ENCODE assay signal across 11 mouse cellular contexts in genomic region chr17:79350751-79351191, GRCm38 (mm10). TPM values are rescaled to one million over a fixed set of nuclear protein-coding genes. Genes with fewer than 3 reads are reported as not detected.
DNase-seq lines count a peak whose midpoint lies in the region; ATAC-seq lines count a peak whose summit lies in the region.
"Had no signal": no experiment of that assay in that cellular context is flagged by ENCODE, and none has a peak within 500 bp of the region (broad histone marks: within the 10 kb centered on the region; RNA-seq: fewer than 3 reads in every experiment).

No protein-coding gene starts in this region.

- DNase-seq in intestine, embryonic 14.5 days (ENCODE audit: low spot score) = peak; percentile 39
- no peak for DNase-seq in left cerebral cortex, postnatal 36 days (ENCODE audit: low spot score in 2 of 2)
- no peak for DNase-seq in forebrain, embryonic 14.5 days (ENCODE audit: low spot score)
- DNase-seq: embryo, embryonic 11 days; kidney, adult 18-20 months; thymus, adult 18-20 months had no signal

- no peak overlapping the region for H3K9ac ChIP-seq in intestine, embryonic 14.5 days (ENCODE audit: low read length)
- no peak overlapping the region for H3K9ac ChIP-seq in intestine, embryonic 15.5 days
- H3K9ac ChIP-seq in heart, embryonic 14.5 days (ENCODE audit: low read length) = no peak overlapping the region
- H3K9ac ChIP-seq in forebrain, embryonic 14.5 days (ENCODE audit: low read length) = no peak overlapping the region
- H3K9ac ChIP-seq: midbrain, embryonic 12.5 days had no signal

- no peak for ATAC-seq in intestine, embryonic 14.5 days (replicated peaks; ENCODE audit: low FRiP score, low TSS enrichment, low read depth)
- no peak for ATAC-seq in intestine, embryonic 15.5 days
- ATAC-seq in heart, embryonic 14.5 days (ENCODE audit: insufficient number of reproducible peaks, insufficient read depth, low FRiP score, low read depth) = no peak
- ATAC-seq in megakaryocyte progenitor cell, adult 5-6 weeks (replicated peaks; ENCODE audit: poor library complexity) = peak; percentile 34
- no peak for ATAC-seq in forebrain, embryonic 14.5 days

- H3K9me3 ChIP-seq in intestine, embryonic 14.5 days (ENCODE audit: control insufficient read depth, low read length) = no peaks in the 10 kb centered on the region
- H3K9me3 ChIP-seq in intestine, embryonic 15.5 days = no peaks in the 10 kb centered on the region
- H3K9me3 ChIP-seq in heart, embryonic 14.5 days (ENCODE audit: control insufficient read depth, low read length) = no peaks in the 10 kb centered on the region
- H3K9me3 ChIP-seq in forebrain, embryonic 14.5 days (replicated peaks; ENCODE audit: control insufficient read depth, low read length) = no peaks in the 10 kb centered on the region
- H3K9me3 ChIP-seq: midbrain, embryonic 12.5 days had no signal

- intact Hi-C loops in left cerebral cortex, postnatal 36 days (cut with DNase I) = loop anchor here (5.0 to 10.0 kb wide), 2 partner anchors 147 to 236 kb away; no protein-coding TSS in a partner anchor

- no peak overlapping the region for H3K27ac ChIP-seq in intestine, embryonic 14.5 days (ENCODE audit: low read depth)
- H3K27ac ChIP-seq in intestine, embryonic 15.5 days = no peak overlapping the region
- H3K27ac ChIP-seq in brown adipose tissue, adult 24 weeks (replicated peaks; ENCODE audit: low read depth, low read length) = peak overlapping the region; percentile 69
- H3K27ac ChIP-seq in heart, embryonic 14.5 days (replicated peaks in 1 of 2; ENCODE audit: control insufficient read depth in 1 of 2, insufficient read depth in 1 of 2, low read depth in 2 of 2, low read length in 2 of 2) = peak overlapping the region in 1 of 2 experiments; percentile 6; a peak in 1 of 4 replicates
- H3K27ac ChIP-seq in forebrain, embryonic 14.5 days (ENCODE audit: low read depth, low read length) = no peak overlapping the region
- H3K27ac ChIP-seq: midbrain, embryonic 12.5 days had no signal

- H3K4me1 ChIP-seq in intestine, embryonic 14.5 days (replicated peaks; ENCODE audit: control insufficient read depth, insufficient read depth, low read length) = no peaks in the 10 kb centered on the region; the same call in 1 of the 2 replicates
- H3K4me1 ChIP-seq in intestine, embryonic 15.5 days (replicated peaks) = peaks cover 10% of the 10 kb centered on the region
- H3K4me1 ChIP-seq in brown adipose tissue, adult 24 weeks (ENCODE audit: control insufficient read depth, insufficient read depth, insufficient read length, low read length) = peaks cover 26% of the 10 kb centered on the region
- H3K4me1 ChIP-seq in heart, embryonic 14.5 days (ENCODE audit: control insufficient read depth in 2 of 2, insufficient read depth in 2 of 2, low read length in 2 of 2) = peaks cover 22 to 68% of the 10 kb centered on the region in 2 experiments
- peaks cover 3% of the 10 kb centered on the region; the same call in 1 of the 2 replicates for H3K4me1 ChIP-seq in forebrain, embryonic 14.5 days (ENCODE audit: control insufficient read depth, insufficient read depth, low read length)

- no peak overlapping the region for H3K4me2 ChIP-seq in intestine, embryonic 14.5 days (ENCODE audit: low read length)
- H3K4me2 ChIP-seq in intestine, embryonic 15.5 days (replicated peaks) = no peak overlapping the region
- peak overlapping the region; percentile 32 for H3K4me2 ChIP-seq in heart, embryonic 14.5 days (ENCODE audit: low read length)
- no peak overlapping the region for H3K4me2 ChIP-seq in forebrain, embryonic 14.5 days (ENCODE audit: low read length)
- H3K4me2 ChIP-seq: midbrain, embryonic 12.5 days had no signal

- H3K36me3 ChIP-seq in intestine, embryonic 14.5 days (ENCODE audit: control insufficient read depth, insufficient read depth, low read length) = peaks cover 8% of the 10 kb centered on the region; the same call in 1 of the 2 replicates
- no peaks in the 10 kb centered on the region for H3K36me3 ChIP-seq in intestine, embryonic 15.5 days
- H3K36me3 ChIP-seq in heart, embryonic 14.5 days (ENCODE audit: control insufficient read depth, insufficient read depth, low read length) = peaks cover 48% of the 10 kb centered on the region
- H3K36me3 ChIP-seq in forebrain, embryonic 14.5 days (ENCODE audit: control insufficient read depth, insufficient read depth, low read length) = no peaks in the 10 kb centered on the region
- H3K36me3 ChIP-seq: midbrain, embryonic 12.5 days had no signal

- H3K4me3 ChIP-seq in intestine, embryonic 14.5 days (ENCODE audit: low read depth, low read length) = no peak overlapping the region
- H3K4me3 ChIP-seq in intestine, embryonic 15.5 days (replicated peaks) = no peak overlapping the region
- H3K4me3 ChIP-seq in brown adipose tissue, adult 24 weeks (ENCODE audit: insufficient read depth, low read depth, low read length) = peak overlapping the region; percentile 25; the same call in 1 of the 2 replicates
- H3K4me3 ChIP-seq in heart, embryonic 14.5 days (ENCODE audit: control insufficient read depth in 1 of 2, insufficient read depth in 1 of 2, low read depth in 1 of 2, low read length in 2 of 2) = no peak overlapping the region
- H3K4me3 ChIP-seq in forebrain, embryonic 14.5 days (ENCODE audit: low read depth, low read length) = no peak overlapping the region
- H3K4me3 ChIP-seq: midbrain, embryonic 12.5 days had no signal

- WGBS in intestine, embryonic 14.5 days = 63% methylated on average over 11 of the region's 11 CpGs
- WGBS in intestine, embryonic 15.5 days = 74% methylated on average over 11 of the region's 11 CpGs
- 17% methylated on average over 11 of the region's 11 CpGs for WGBS in heart, embryonic 14.5 days
- 80% methylated on average over 11 of the region's 11 CpGs for WGBS in forebrain, embryonic 14.5 days

- peaks cover 2% of the 10 kb centered on the region for H3K27me3 ChIP-seq in intestine, embryonic 14.5 days (replicated peaks; ENCODE audit: control insufficient read depth, insufficient read depth, low read length)
- peaks cover under 1% of the 10 kb centered on the region; the same call in 1 of the 2 replicates for H3K27me3 ChIP-seq in intestine, embryonic 15.5 days (replicated peaks)
- H3K27me3 ChIP-seq in heart, embryonic 14.5 days (ENCODE audit: control insufficient read depth, insufficient read depth, low read length) = no peaks in the 10 kb centered on the region
- H3K27me3 ChIP-seq in forebrain, embryonic 14.5 days (replicated peaks; ENCODE audit: control insufficient read depth, insufficient read depth, low read length) = no peaks in the 10 kb centered on the region

RNA-seq across cellular contexts. Expression of gene Cdc42ep3, which starts 4.1 kb away (rescaled TPM):
- polyA plus RNA-seq in intestine, embryonic 14.5 days (2014; fragmentation: Nextera tagmentation; extraction: Ambion mirVana) = 51.3 and 55.0 TPM in 2 replicates
- 41.8 and 45.7 TPM in 2 replicates for polyA plus RNA-seq in intestine, embryonic 15.5 days (2015; fragmentation: Nextera tagmentation; extraction: Ambion mirVana)
- 4.9 and 5.5 TPM in 2 replicates for polyA plus RNA-seq in brown adipose tissue, adult 24 weeks (2012; ENCODE audit: insufficient read depth, insufficient read length, missing spikeins)
- polyA plus RNA-seq in heart, embryonic 14.5 days (2014; fragmentation: Nextera tagmentation; extraction: Ambion mirVana) = 64.5 and 69.4 TPM in 2 replicates
- total RNA-seq in megakaryocyte progenitor cell, adult 5-6 weeks (2015) = 34.8 and 37.1 TPM in 2 replicates
- 64.5 and 82.4 TPM in 2 replicates for total RNA-seq in megakaryocyte progenitor cell, adult 5-6 weeks (2017)
- total RNA-seq in left cerebral cortex, postnatal 36 days (2021) = 10 to 100 TPM; 17.3 to 19.5 TPM
- polyA plus RNA-seq in forebrain, embryonic 14.5 days (2014; fragmentation: Nextera tagmentation; extraction: Ambion mirVana) = 41.3 and 42.4 TPM in 2 replicates
